Mouse (Mus musculus): ENCODE data around the gene Zc3h12a. TPM values are rescaled to one million over a fixed set of nuclear protein-coding genes. Genes with fewer than 3 reads are reported as not detected.

Zc3h12a gene
- polyA plus RNA-seq, 1 experiment: 3.6 TPM

GRCm38 (mm10) chr4:125132394-125132793 lies 4.8 kb upstream of the Zc3h12a start:
- Histone ChIP-seq H3K27me3 (ENCODE audit: control insufficient read depth, insufficient read depth, low read length, poor library complexity, severe bottlenecking) (no peaks in the 10 kb centered on the region), H3K4me1 (ENCODE audit: control insufficient read depth, insufficient read depth, low read length) (peaks cover 9% of the 10 kb centered on the region), H3K9ac (ENCODE audit: low read depth, poor library complexity, severe bottlenecking) (no peak overlapping the region), H3K4me3 (ENCODE audit: low read depth, low read length) (no peak overlapping the region), H3K36me3 (ENCODE audit: control insufficient read depth, insufficient read depth, low read length, poor library complexity, severe bottlenecking) (no peaks in the 10 kb centered on the region), H3K9me3 (replicated peaks; ENCODE audit: control insufficient read depth, insufficient read depth, low read length, poor library complexity, severe bottlenecking) (no peaks in the 10 kb centered on the region), H3K27ac (ENCODE audit: insufficient read depth, low read length) (no peak overlapping the region)
- TF ChIP-seq POLR2A (IDR thresholded peaks at IDR 0.05; ENCODE audit: insufficient read depth, low read length) (no peak), CTCF (IDR thresholded peaks at IDR 0.05; ENCODE audit: low read depth, low read length) (peak; percentile 78)

- H3K9me3 ChIP-seq (replicated peaks; ENCODE audit: control insufficient read depth, insufficient read depth, low read length, poor library complexity, severe bottlenecking): no peaks in the 10 kb centered on the region
- TF ChIP-seq POLR2A (IDR thresholded peaks at IDR 0.05; ENCODE audit: insufficient read depth, low read length) (no peak), CTCF (IDR thresholded peaks at IDR 0.05; ENCODE audit: low read depth, low read length) (no peak), EP300 (IDR thresholded peaks at IDR 0.05; ENCODE audit: insufficient read depth, low read depth, low read length) (no peak)
- H3K9ac ChIP-seq (ENCODE audit: low read depth, poor library complexity, severe bottlenecking): no peak overlapping the region
Measured at GRCm38 (mm10) chr4:125131493-125131892, 3.9 kb upstream of the Zc3h12a start.

GRCm38 (mm10) chr4:125126761-125127160 lies 879 bp downstream of the Zc3h12a start:
- H3K27ac ChIP-seq (ENCODE audit: insufficient read depth, low read length): no peak overlapping the region
- no peaks in the 10 kb centered on the region for H3K9me3 ChIP-seq (replicated peaks; ENCODE audit: control insufficient read depth, insufficient read depth, low read length, poor library complexity, severe bottlenecking)
- H3K4me1 ChIP-seq (ENCODE audit: control insufficient read depth, insufficient read depth, low read length): peaks cover 16% of the 10 kb centered on the region
- H3K4me3 ChIP-seq (ENCODE audit: low read depth, low read length): peak overlapping the region; percentile 75
- no peak for TF ChIP-seq CTCF (IDR thresholded peaks at IDR 0.05; ENCODE audit: low read depth, low read length)
- no peak for TF ChIP-seq EP300 (IDR thresholded peaks at IDR 0.05; ENCODE audit: insufficient read depth, low read depth, low read length)
- no peak for TF ChIP-seq POLR2A (IDR thresholded peaks at IDR 0.05; ENCODE audit: insufficient read depth, low read length)
- no peaks in the 10 kb centered on the region for H3K27me3 ChIP-seq (ENCODE audit: control insufficient read depth, insufficient read depth, low read length, poor library complexity, severe bottlenecking)
- peak overlapping the region; percentile 37 for H3K9ac ChIP-seq (ENCODE audit: low read depth, poor library complexity, severe bottlenecking)
- H3K36me3 ChIP-seq (ENCODE audit: control insufficient read depth, insufficient read depth, low read length, poor library complexity, severe bottlenecking): 0 out of 2 replicates have a peak, but pooled peaks cover 2% of the 10 kb centered on the region

More at GRCm38 (mm10) chr4:125131493-125131892, 3.9 kb upstream of the Zc3h12a start:
- no peak overlapping the region for H3K4me3 ChIP-seq (ENCODE audit: low read depth, low read length)
- 0 out of 2 replicates have a peak, but pooled peaks cover under 1% of the 10 kb centered on the region for H3K36me3 ChIP-seq (ENCODE audit: control insufficient read depth, insufficient read depth, low read length, poor library complexity, severe bottlenecking)
- H3K27me3 ChIP-seq (ENCODE audit: control insufficient read depth, insufficient read depth, low read length, poor library complexity, severe bottlenecking): no peaks in the 10 kb centered on the region
- peaks cover 9% of the 10 kb centered on the region for H3K4me1 ChIP-seq (ENCODE audit: control insufficient read depth, insufficient read depth, low read length)
- no peak overlapping the region for H3K27ac ChIP-seq (ENCODE audit: insufficient read depth, low read length)

GRCm38 (mm10) chr4:125126186-125126585 lies 1.5 kb downstream of the Zc3h12a start:
- H3K27ac ChIP-seq (ENCODE audit: insufficient read depth, low read length): 0 out of 2 replicates have a peak overlapping the region, but pooled peaks have one; percentile 40
- H3K9ac ChIP-seq (ENCODE audit: low read depth, poor library complexity, severe bottlenecking): no peak overlapping the region
- no peaks in the 10 kb centered on the region for H3K9me3 ChIP-seq (replicated peaks; ENCODE audit: control insufficient read depth, insufficient read depth, low read length, poor library complexity, severe bottlenecking)
- H3K27me3 ChIP-seq (ENCODE audit: control insufficient read depth, insufficient read depth, low read length, poor library complexity, severe bottlenecking): no peaks in the 10 kb centered on the region
- no peak overlapping the region for H3K4me3 ChIP-seq (ENCODE audit: low read depth, low read length)
- H3K4me1 ChIP-seq (ENCODE audit: control insufficient read depth, insufficient read depth, low read length): peaks cover 16% of the 10 kb centered on the region
- TF ChIP-seq CTCF (IDR thresholded peaks at IDR 0.05; ENCODE audit: low read depth, low read length): no peak
- TF ChIP-seq EP300 (IDR thresholded peaks at IDR 0.05; ENCODE audit: insufficient read depth, low read depth, low read length): no peak
- no peak for TF ChIP-seq POLR2A (IDR thresholded peaks at IDR 0.05; ENCODE audit: insufficient read depth, low read length)
- 0 out of 2 replicates have a peak, but pooled peaks cover 2% of the 10 kb centered on the region for H3K36me3 ChIP-seq (ENCODE audit: control insufficient read depth, insufficient read depth, low read length, poor library complexity, severe bottlenecking)

GRCm38 (mm10) chr4:125125361-125125921 lies 2.2 kb downstream of the Zc3h12a start:
- H3K4me3 ChIP-seq (ENCODE audit: low read depth, low read length): no peak overlapping the region; the same call in 1 of the 2 replicates
- H3K4me1 ChIP-seq (ENCODE audit: control insufficient read depth, insufficient read depth, low read length): peaks cover 16% of the 10 kb centered on the region
- H3K9ac ChIP-seq (ENCODE audit: low read depth, poor library complexity, severe bottlenecking): 0 out of 2 replicates have a peak overlapping the region, but pooled peaks have one; percentile 30
- H3K27me3 ChIP-seq (ENCODE audit: control insufficient read depth, insufficient read depth, low read length, poor library complexity, severe bottlenecking): no peaks in the 10 kb centered on the region
- no peak for TF ChIP-seq CTCF (IDR thresholded peaks at IDR 0.05; ENCODE audit: low read depth, low read length)
- peak; percentile 40; the same call in 1 of the 2 replicates for TF ChIP-seq EP300 (IDR thresholded peaks at IDR 0.05; ENCODE audit: insufficient read depth, low read depth, low read length)
- TF ChIP-seq POLR2A (IDR thresholded peaks at IDR 0.05; ENCODE audit: insufficient read depth, low read length): no peak
- no peaks in the 10 kb centered on the region for H3K9me3 ChIP-seq (replicated peaks; ENCODE audit: control insufficient read depth, insufficient read depth, low read length, poor library complexity, severe bottlenecking)
- H3K36me3 ChIP-seq (ENCODE audit: control insufficient read depth, insufficient read depth, low read length, poor library complexity, severe bottlenecking): peaks cover 2% of the 10 kb centered on the region; the same call in 1 of the 2 replicates
- peak overlapping the region; percentile 80 for H3K27ac ChIP-seq (ENCODE audit: insufficient read depth, low read length)
